Mouse (Mus musculus): ENCODE data around the gene Gm17334.

- TF ChIP-seq GATA1 (IDR thresholded peaks at IDR 0.05; ENCODE audit: low read depth, low read length): no peak
- no peak for TF ChIP-seq CTCF (IDR thresholded peaks at IDR 0.05 in 2 of 3, conservative IDR thresholded peaks at IDR 0.05 in 1 of 3; ENCODE audit: control insufficient read depth in 1 of 3, insufficient read depth in 1 of 3, low read depth in 2 of 3, low read length in 3 of 3, poor library complexity in 1 of 3, severe bottlenecking in 1 of 3)
Observed at GRCm38 (mm10) chr11:53777736-53778135, 4.7 kb upstream of the Gm17334 start.

Data from MEL (cell line).